Mouse (Mus musculus) Muller cell, postnatal 12 days (primary cell): ENCODE measurements at regions not wholly inside any gene's neighbourhood (a gene's known extent, or its start where the extent isn't known, plus 50 kb on each side); places are given as distances from the start of the nearest gene placed in this dataset.
A peak's percentile ranks its signal among the peaks of the same experiment; 100 is the strongest.

Experiments
- DNase-seq: peaks from one replicate; pipeline ENCODE4 v3.0.0-alpha.2; 2015; ENCODE audit errors: inconsistent ontology term

DNA sequence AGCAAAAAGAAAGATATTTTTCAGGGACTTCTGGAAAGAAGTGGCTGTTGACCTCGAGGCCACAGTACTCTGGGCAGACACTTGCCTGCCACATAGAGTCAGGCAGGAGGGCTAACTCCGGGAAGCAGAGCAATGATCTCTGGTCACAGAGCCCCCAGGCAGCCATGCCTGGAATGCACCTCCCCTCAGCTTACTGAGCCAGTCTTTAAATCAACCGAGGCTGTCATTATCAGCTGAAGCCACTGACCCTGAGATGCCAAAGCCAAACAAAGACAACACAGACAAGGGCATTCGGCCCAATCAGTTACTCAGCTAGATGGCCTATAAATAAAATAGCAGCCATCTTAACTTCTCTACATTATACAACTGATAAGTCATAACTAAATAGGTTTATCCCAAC is 52.2 kb upstream of the Foxo6 start:
- DNase-seq: peak; percentile 26

DNA sequence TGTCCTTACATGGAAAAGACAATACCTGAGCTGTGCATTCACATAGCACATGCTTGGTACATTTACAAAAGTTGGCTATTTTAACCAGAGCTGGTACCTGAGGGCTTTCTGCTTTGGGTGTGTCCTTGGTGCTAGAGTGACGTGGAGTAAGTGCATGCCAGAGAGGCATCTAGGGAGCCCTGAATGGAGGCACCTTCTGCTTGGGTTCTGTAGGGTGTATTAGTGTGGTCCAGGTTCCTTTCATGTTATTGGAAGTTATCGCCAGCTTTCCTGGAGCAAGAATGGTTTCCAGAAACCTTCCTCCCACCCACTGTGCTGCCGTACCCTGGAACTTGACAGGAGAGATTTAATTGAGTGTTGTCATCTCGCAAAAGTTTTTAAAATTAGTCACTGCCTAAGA is 53.5 kb upstream of the Foxo6 start:
- no peak for DNase-seq

DNA sequence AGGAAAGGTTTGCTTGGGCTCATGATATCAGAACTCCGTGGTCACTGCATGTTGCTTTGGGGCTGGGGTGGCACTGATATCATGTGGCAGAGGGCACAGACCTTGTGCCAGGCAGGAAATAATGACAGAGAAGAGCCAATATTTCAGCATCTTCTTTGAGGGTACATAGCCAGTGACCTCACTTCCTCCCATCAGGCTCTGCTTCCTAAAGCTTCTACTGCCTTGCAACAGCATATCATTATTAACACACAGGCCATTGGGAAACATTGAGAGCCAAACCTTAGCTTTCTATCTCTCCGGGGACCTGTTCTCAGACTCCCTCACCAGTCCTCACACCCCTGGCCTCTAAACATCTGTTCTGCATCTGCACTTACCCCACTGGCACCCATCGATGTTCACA is 54.8 kb upstream of the Foxo6 start:
- DNase-seq: no peak

DNA sequence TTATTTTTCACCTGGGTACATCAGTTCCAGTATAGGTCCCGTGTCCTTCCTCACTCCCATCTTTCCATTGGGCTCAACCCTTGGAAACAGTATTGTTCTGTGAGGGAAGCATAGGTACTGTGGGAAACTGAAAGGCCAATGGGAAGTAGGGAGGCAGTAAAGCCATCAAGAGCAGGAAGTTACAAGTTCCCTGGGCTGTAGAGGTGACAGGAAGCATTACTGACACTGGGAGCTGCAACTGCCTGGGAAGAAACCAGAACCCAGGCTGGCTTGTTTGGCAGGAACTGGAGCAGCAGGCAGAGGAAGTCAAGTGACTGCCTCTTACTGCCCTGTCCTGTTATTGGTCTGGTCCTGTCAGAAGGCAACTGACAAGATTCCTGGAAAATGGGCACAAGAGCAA is 55.5 kb upstream of the Foxo6 start:
- DNase-seq: no peak

DNA sequence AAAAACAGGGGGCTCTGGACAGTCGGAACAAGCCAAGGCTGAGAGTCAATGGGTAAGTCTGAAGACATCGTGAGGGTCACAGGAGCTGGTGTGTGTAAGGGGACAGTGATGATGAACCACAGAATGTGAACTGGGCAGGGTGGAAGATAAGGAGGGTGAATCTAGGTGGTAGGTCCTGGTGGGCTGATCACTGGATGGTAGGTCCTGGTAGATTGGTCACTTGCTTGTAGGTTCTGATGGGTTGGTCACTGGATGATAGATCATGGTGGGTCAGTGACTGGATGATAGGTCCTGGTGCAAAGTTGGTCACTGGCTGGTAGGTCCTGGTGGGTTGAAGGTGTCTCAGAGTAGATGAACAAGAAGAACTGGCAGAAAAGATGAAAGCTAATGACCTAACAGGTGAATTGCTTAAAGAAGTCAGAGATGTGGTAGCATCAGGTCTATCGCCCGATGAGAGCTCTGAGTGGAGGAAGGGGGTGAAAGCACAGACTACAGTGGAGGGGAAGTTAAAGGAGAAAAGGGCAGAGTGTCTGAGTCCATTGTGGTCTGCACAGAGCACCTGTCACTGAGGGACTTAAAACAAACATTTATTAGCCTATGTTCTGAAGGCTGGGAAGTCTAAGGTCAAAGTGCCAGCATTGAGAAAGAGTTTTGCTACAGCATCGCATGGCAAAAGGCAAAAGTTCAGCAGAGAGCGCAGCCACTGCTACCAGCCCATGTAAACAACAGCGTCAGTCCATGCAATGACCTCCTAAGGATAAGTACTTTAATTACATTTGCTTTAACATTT is 58.7 kb upstream of the Foxo6 start:
- no peak for DNase-seq

DNA sequence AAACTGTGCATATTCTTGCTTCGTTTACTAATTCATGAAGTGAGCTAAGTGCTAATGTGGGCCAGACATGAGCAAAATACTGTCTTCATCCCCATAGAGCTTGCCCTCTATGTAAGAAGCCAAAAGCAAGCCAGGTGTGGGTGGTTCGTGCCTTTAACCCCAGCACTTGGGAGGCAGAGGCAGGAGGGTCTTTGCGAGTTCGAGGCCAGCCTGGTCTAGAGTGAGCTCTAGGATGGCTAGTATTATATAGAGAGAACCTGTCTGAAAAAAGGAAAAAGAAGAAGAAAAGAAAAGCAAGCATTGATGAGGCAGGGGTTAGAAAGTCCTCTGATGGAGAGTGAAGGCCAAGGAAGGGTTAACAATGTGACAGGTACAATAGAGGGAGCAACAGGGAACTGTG is 55.2 kb upstream of the Scmh1 start:
- no peak for DNase-seq

DNA sequence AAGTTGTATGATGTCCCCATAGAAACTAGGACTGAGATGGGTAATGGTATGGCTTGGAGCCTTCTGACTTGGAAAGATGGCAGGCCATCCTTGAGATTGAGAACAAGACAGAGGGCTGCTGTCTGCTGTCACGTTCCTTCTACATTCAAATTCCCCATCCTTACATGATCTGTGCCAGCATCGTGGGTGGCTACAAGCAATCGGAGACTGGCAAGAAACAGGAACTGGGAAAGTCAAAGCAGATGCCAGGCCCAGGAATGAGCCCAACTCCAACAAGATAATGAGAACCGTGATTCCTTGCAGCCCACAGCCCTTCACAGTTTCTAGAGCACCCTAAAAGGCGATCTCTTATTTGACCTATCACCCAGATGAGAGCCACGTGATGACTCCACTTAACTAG is 51.3 kb upstream of the Scmh1 start:
- DNase-seq: no peak
